Mouse (Mus musculus) neutrophil, adult 5-6 weeks (primary cell): ENCODE results near the gene Zcchc9. TPM values are rescaled to one million over a fixed set of nuclear protein-coding genes. Genes with fewer than 3 reads are reported as not detected.

Experiments used
- ATAC-seq: fragments of 151-379, 151-347 bp; 2 replicates; pipeline ENCODE4 v1.8.0; 2017; ENCODE audit warnings: mild to moderate bottlenecking, moderate TSS enrichment; ENCODE audit not compliant: insufficient number of reproducible peaks, poor library complexity, low FRiP score, severe bottlenecking; ENCODE audit errors: extremely low read depth
- total RNA-seq: library from RNA; stranded (forward); fragments of 200-1000 nt; gene quantifications from 2 replicates; pipeline ENCODE4 v1.2.3, GENCODE M21; 2017

The Zcchc9 gene
- 28.6 and 42.8 TPM in 2 replicates for total RNA-seq

- ATAC-seq: peak; percentile 95
Observed at GRCm38 (mm10) chr13:91807155-91807839, at the start of gene Zcchc9. Zcchc9 (minus strand) TSS chr13:91807705.

GRCm38 (mm10) chr13:91854412-91854811, 46.9 kb upstream of the Zcchc9 start:
- no peak for ATAC-seq

GRCm38 (mm10) chr13:91827876-91828275, 20.4 kb upstream of the Zcchc9 start:
- no peak for ATAC-seq

DNA sequence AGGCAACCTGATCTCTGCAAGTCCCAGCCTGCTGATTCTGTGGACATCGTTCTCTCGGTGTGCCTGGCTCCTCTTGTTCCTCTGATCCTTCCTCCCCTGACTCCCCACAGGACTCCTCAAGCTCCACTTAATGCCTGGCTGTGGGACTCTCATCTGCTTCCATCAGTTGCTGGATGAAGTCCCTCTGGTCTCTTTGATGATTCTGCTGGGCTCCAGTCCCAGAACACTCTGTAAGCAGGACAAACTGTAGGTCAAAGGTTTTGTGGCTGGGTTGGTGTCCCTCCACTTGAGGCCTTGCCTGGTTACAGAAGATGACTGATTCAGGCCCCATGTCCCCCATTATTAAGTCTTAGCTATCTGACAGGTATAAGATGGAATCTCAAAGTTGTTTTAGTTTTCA, 18.6 kb upstream of the Zcchc9 start:
- no peak for ATAC-seq

DNA sequence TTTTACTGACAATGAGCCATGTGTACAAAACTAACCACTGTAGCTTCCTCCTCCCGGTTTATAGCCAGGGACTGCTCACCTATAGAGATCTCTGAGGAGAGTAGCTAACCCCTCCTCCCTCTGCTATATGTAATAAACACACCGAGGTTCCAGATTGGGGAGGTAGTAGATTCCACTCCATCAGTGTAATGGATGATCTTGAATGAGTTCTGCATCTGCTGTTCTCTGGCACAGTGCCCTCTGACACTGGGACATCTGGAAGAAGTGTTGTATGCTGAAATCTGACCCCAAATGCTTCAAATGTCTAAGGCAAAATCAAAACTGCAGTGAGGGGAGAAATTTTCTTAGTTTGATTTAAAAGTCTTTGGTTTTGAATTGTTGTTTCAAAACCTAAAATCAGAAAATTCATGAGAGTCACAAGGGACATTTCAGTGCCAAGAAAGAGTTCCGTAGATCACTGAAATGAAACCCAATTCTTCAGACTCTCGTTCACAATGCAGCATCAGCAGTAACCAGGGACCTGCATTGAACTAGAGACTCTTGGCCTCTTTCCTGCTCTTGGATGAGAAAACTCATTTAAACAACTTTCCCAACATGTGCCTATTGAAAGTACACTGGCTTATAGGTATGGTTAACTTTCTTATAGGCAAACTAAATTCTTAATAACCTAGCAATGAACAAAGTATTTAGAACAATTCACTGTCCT, 17.5 kb upstream of the Zcchc9 start:
- no peak for ATAC-seq

- no peak for ATAC-seq
Observed at GRCm38 (mm10) chr13:91823735-91824134, 16.2 kb upstream of the Zcchc9 start.

- no peak for ATAC-seq
Observed at GRCm38 (mm10) chr13:91814670-91815069, 7.2 kb upstream of the Zcchc9 start.

DNA sequence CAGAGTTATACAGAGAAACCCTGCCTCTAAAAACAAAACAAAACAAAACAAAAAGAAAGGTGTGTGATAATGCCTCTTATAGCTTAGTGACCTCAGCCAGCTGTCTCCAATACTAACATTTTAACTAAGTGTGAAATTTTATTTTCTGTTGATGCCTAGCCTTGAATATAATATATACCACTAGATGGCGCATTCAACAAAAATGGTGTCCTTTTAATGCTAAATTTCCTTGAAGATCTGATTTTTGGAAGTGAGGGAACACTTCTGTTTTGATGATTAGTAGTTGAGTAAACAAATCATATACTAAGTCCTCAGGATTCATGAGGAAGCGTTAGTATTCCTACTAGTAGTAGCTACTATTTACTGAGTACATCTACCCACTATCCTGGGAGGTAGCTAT, 2.0 kb upstream of the Zcchc9 start:
- no peak for ATAC-seq

GRCm38 (mm10) chr13:91807874-91808575, 520 bp upstream of the Zcchc9 start:
- ATAC-seq: peak; percentile 24; the same call in 1 of the 2 replicates

DNA sequence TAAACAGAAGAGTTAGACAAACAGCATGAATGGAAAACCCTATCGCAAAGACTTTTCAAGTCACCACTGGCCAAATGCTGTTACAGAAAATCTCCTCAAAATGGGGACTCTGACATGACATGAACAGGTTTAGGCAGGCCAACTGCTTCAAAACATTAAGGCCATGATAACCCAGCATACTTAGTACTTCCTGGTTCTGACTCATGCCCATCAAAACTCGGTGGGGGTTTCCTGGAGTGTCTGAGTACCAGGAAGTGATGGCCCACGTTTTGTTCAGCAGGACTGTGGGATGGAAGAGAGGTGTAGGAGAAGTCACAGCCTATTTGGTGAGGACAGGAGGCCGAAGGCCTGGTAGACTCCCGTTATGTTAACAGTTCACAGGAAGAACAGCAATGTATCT, 5.8 kb downstream of the Zcchc9 start:
- ATAC-seq: no peak

DNA sequence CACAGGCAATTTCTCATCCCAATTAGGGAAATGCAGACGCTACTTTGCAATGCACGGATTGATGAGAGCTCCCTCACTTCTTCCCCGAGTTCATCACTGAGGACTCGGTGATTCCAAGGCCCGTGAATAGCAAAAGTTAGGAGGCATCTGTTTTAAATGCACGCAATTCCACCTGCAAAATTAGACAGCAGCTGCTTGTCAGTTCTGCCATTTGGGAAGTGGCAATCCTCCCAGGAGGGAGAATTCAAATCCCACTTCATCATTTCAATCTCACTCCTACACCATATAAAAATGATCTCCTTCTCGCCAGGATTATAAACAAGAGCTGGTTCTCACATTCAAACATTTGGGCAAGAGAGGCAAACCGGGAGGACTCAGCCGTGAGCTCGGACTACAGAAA, 10.1 kb downstream of the Zcchc9 start:
- no peak for ATAC-seq

- ATAC-seq: no peak
Observed at GRCm38 (mm10) chr13:91796916-91797315, 10.6 kb downstream of the Zcchc9 start.

GRCm38 (mm10) chr13:91796003-91796402, 11.5 kb downstream of the Zcchc9 start:
- ATAC-seq: no peak

- ATAC-seq: no peak
Observed at GRCm38 (mm10) chr13:91795593-91795992, 11.9 kb downstream of the Zcchc9 start.

DNA sequence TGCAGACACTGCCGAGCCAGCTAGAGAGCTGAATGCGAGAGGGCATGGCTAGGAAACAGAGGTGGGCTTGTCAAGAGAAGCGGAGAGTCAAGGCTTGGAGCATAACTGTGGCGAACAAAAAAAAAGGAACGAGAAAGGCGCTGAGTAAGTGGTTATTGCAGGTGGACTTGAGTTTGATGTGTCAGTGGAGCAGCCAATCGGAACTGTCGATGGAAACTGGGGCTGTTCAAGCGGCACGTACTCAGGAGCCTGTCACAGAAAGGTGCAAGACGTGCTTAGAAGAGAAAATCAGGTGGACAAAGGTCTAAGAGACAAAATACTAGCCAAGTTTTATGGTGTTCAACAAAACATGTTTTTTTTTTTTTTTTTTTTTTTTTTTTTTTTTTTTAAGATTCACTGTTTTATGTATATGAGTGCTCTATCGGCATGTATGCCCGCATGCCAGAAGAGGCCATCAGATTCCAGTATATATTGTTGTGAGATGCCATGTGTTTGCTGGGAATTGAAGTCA, 12.5 kb downstream of the Zcchc9 start:
- no peak for ATAC-seq

GRCm38 (mm10) chr13:91792035-91792434, 15.5 kb downstream of the Zcchc9 start:
- ATAC-seq: no peak

GRCm38 (mm10) chr13:91779892-91780291, 27.6 kb downstream of the Zcchc9 start:
- no peak for ATAC-seq

GRCm38 (mm10) chr13:91778092-91778491, 29.4 kb downstream of the Zcchc9 start:
- ATAC-seq: no peak

DNA sequence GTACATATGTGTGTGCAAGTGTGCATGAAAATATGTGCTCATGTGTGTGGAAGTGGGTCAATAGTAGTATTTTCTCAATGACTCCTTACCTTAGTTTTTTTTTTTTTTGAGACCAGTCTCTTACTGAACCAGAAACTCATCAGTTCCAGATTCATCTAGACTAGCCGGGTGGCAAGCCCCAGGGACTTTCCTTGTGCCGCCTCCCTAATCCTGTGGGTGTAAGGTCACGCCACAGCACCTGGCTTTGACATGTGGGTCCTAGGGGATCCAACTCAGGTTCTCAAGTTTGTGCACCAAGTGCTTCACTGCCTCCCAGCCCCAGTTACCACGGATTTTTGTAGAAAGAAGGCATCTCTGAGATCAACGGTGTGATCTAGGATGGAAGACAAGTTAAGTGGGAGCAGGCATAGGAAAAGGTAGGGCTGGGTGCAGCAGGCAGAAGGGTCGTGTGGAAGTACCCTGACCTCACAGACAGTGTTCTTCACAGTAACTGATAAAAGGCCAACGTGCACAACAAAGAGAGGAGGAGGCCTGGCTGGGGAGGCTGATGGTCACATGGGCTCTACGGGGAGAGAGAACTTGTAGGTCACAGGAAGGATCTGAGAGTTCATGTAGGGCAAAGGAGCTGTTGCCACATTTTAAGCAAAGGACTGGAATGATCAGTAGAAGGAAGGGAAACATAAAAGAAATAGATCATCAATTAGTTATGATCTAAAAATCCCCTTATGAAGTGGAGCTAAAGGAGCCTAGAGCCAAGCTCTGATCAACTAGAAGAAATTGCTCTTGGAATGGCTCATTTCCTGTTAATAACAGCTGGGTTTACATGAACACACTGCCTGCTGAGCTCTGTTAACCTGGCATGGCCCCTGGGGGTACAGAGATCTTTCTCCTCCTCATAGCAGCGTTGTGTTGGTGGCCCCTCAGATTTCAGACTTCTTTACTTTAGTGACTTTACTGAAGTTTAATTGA, 38.5 kb downstream of the Zcchc9 start:
- no peak for ATAC-seq
